Mouse (Mus musculus): ENCODE measurements around the gene Gm26657. TPM values are rescaled to one million over a fixed set of nuclear protein-coding genes. Genes with fewer than 3 reads are reported as not detected.

Gene Gm26657
- not detected in 2 replicates for polyA plus RNA-seq (2012; rRNA removed; ENCODE audit: low replicate concordance)

GRCm38 (mm10) chr4:56740020-56740485, at the start of gene Gm26657:
Gm26657 (plus strand) TSS chr4:56740070.

GRCm38 (mm10) chr4:56741041-56741493, 1.2 kb downstream of the Gm26657 start, which contains the start of gene Actl7b:
Actl7b (minus strand) TSS chr4:56741443.

GRCm38 (mm10) chr4:56743363-56744195, 3.7 kb downstream of the Gm26657 start, which contains the start of gene Actl7a:
Actl7a (plus strand) TSS chr4:56743413.

Other genes starting within 250 kb of the Gm26657 start
- gene Actl7b, start 1.4 kb downstream of the Gm26657 start, polyA plus RNA-seq (2012; rRNA removed; ENCODE audit: low replicate concordance), result 0.27 TPM in 1 of 2 replicates, not detected in the other
- not detected in 2 replicates for gene Actl7a, start 3.3 kb downstream of the Gm26657 start, polyA plus RNA-seq (2012; rRNA removed; ENCODE audit: low replicate concordance)
- 3.7 and 4.6 TPM in 2 replicates for gene Elp1, start 62.3 kb downstream of the Gm26657 start, polyA plus RNA-seq (2012; rRNA removed; ENCODE audit: low replicate concordance)
- gene Fam206a, start 62.3 kb downstream of the Gm26657 start, polyA plus RNA-seq (2012; rRNA removed; ENCODE audit: low replicate concordance), result 0.87 and 1.4 TPM in 2 replicates
- gene Ctnnal1, start 125.1 kb downstream of the Gm26657 start, polyA plus RNA-seq (2012; rRNA removed; ENCODE audit: low replicate concordance), result 1.1 and 1.8 TPM in 2 replicates
- 3.3 and 3.5 TPM in 2 replicates for gene Tmem245, start 207.4 kb downstream of the Gm26657 start, polyA plus RNA-seq (2012; rRNA removed; ENCODE audit: low replicate concordance)